Mouse (Mus musculus) hindbrain, embryonic 15.5 days (tissue): Measurements from ENCODE around the gene Fbxl18. TPM values are rescaled to one million over a fixed set of nuclear protein-coding genes. Genes with fewer than 3 reads are reported as not detected.
A peak's percentile ranks its signal among the peaks of the same experiment; 100 is the strongest.

Experiments
- ATAC-seq: fragments of 200-750 bp; cut with Nextera tagmentation; 2 replicates; pipeline ENCODE4 v1.8.0; 2017; ENCODE audit warnings: low read depth, moderate number of reproducible peaks, moderate TSS enrichment; ENCODE audit not compliant: low FRiP score
- H3K27ac ChIP-seq: fragments of 300-500 bp; sonication (generic); replicated peaks from 2 replicates; pipeline ENCODE4 v1.5.1; 2015; ENCODE audit warnings: mild to moderate bottlenecking, inconsistent platforms
- H3K27me3 ChIP-seq: fragments of 300-500 bp; sonication (generic); 2 replicates; pipeline ENCODE4 v1.6.1; 2015; ENCODE audit warnings: control low read depth, inconsistent platforms
- H3K36me3 ChIP-seq: fragments of 300-500 bp; sonication (generic); 2 replicates; pipeline ENCODE4 v1.6.1; 2015; ENCODE audit warnings: control low read depth, inconsistent platforms
- H3K4me1 ChIP-seq: fragments of 300-500 bp; sonication (generic); replicated peaks from 2 replicates; pipeline ENCODE4 v1.6.1; 2015; ENCODE audit warnings: control low read depth, inconsistent platforms
- H3K4me2 ChIP-seq: fragments of 300-500 bp; sonication (generic); 2 replicates; pipeline ENCODE4 v1.6.1; 2015; ENCODE audit warnings: moderate library complexity, mild to moderate bottlenecking, inconsistent platforms
- H3K4me3 ChIP-seq: fragments of 300-500 bp; sonication (generic); 2 replicates; pipeline ENCODE4 v1.5.1; 2015; ENCODE audit warnings: mild to moderate bottlenecking, inconsistent platforms
- H3K9ac ChIP-seq: fragments of 300-500 bp; sonication (generic); 2 replicates; pipeline ENCODE4 v1.6.1; 2015; ENCODE audit warnings: inconsistent platforms
- H3K9me3 ChIP-seq: fragments of 300-500 bp; sonication (generic); 2 replicates; pipeline ENCODE4 v1.6.1; 2016; ENCODE audit warnings: control low read depth, inconsistent platforms
- WGBS: fragments of 180-500 bp; shearing (Covaris S2); methylation state at CpG from one replicate; pipeline ENCODE4 v1.1.7; 2015; 5-methylcytosine and 5-hydroxymethylcytosine counted together
- polyA plus RNA-seq: library from polyadenylated mRNA; unstranded; fragments of >200 nt; fragmentation: Nextera tagmentation; extraction: Ambion mirVana; gene quantifications from 2 replicates; pipeline ENCODE4 v1.2.1, GENCODE M21; 2015

The Fbxl18 gene
- polyA plus RNA-seq, 1 experiment from 2014 or later, result 30.3 TPM

- peak overlapping the region; percentile 87 for H3K4me3 ChIP-seq
- H3K4me2 ChIP-seq, result peak overlapping the region; percentile 86
- 73% methylated on average over 14 of the region's 14 CpGs for WGBS
- peak overlapping the region; percentile 100 for H3K9ac ChIP-seq
- H3K27ac ChIP-seq, result peak overlapping the region; percentile 57
- H3K4me1 ChIP-seq, result peaks cover 54% of the 10 kb centered on the region
- peaks cover 60% of the 10 kb centered on the region for H3K36me3 ChIP-seq
- no peaks in the 10 kb centered on the region for H3K9me3 ChIP-seq
- ATAC-seq, result no peak
- H3K27me3 ChIP-seq, result no peaks in the 10 kb centered on the region
These were observed 8.4 kb upstream of the Fbxl18 start for GRCm38 (mm10) chr5:142903470-142904207.

GRCm38 (mm10) chr5:142902506-142903314 lies 7.5 kb upstream of the Fbxl18 start:
- Histone ChIP-seq H3K9ac (peak overlapping the region; percentile 12; the same call in 1 of the 2 replicates), H3K27ac (peak overlapping the region; percentile 57), H3K36me3 (peaks cover 60% of the 10 kb centered on the region), H3K4me2 (peak overlapping the region; percentile 86), H3K9me3 (no peaks in the 10 kb centered on the region), H3K4me3 (peak overlapping the region; percentile 5; the same call in 1 of the 2 replicates), H3K4me1 (peaks cover 45% of the 10 kb centered on the region), H3K27me3 (no peaks in the 10 kb centered on the region)
- 62% methylated on average over 5 of the region's 5 CpGs for WGBS
- ATAC-seq, result no peak

- Histone ChIP-seq H3K36me3 (peaks cover 60% of the 10 kb centered on the region), H3K4me1 (peaks cover 38% of the 10 kb centered on the region), H3K27ac (peak overlapping the region; percentile 57), H3K4me3 (0 out of 2 replicates have a peak overlapping the region, but pooled peaks have one; percentile 5), H3K9me3 (no peaks in the 10 kb centered on the region), H3K4me2 (0 out of 2 replicates have a peak overlapping the region, but pooled peaks have one; percentile 86), H3K27me3 (no peaks in the 10 kb centered on the region), H3K9ac (peak overlapping the region; percentile 12; the same call in 1 of the 2 replicates)
- ATAC-seq, result no peak
- WGBS, result 65% methylated on average over 4 of the region's 4 CpGs
These were observed 6.8 kb upstream of the Fbxl18 start for GRCm38 (mm10) chr5:142901846-142902505.

- H3K4me1 ChIP-seq, result peaks cover 37% of the 10 kb centered on the region
- no peak overlapping the region for H3K4me2 ChIP-seq
- peaks cover 60% of the 10 kb centered on the region for H3K36me3 ChIP-seq
- H3K27me3 ChIP-seq, result no peaks in the 10 kb centered on the region
- no peak for ATAC-seq
- peak overlapping the region; percentile 57 for H3K27ac ChIP-seq
- H3K9ac ChIP-seq, result no peak overlapping the region
- no peak overlapping the region for H3K4me3 ChIP-seq
- WGBS, result 77% methylated on average over 7 of the region's 7 CpGs
- H3K9me3 ChIP-seq, result no peaks in the 10 kb centered on the region
These were observed 6.2 kb upstream of the Fbxl18 start for GRCm38 (mm10) chr5:142901355-142901802.

- 89% methylated on average over 7 of the region's 7 CpGs for WGBS
- ATAC-seq, result no peak
- H3K4me3 ChIP-seq, result no peak overlapping the region
- no peaks in the 10 kb centered on the region for H3K27me3 ChIP-seq
- peaks cover 45% of the 10 kb centered on the region for H3K4me1 ChIP-seq
- no peak overlapping the region for H3K27ac ChIP-seq
- H3K4me2 ChIP-seq, result no peak overlapping the region
- no peaks in the 10 kb centered on the region for H3K9me3 ChIP-seq
- peaks cover 60% of the 10 kb centered on the region for H3K36me3 ChIP-seq
- H3K9ac ChIP-seq, result no peak overlapping the region
These were observed 5.4 kb upstream of the Fbxl18 start for GRCm38 (mm10) chr5:142900651-142901050.

GRCm38 (mm10) chr5:142899932-142900533 lies 4.8 kb upstream of the Fbxl18 start:
- Histone ChIP-seq H3K27me3 (no peaks in the 10 kb centered on the region), H3K4me1 (peaks cover 48% of the 10 kb centered on the region), H3K27ac (no peak overlapping the region), H3K36me3 (peaks cover 56% of the 10 kb centered on the region), H3K9ac (no peak overlapping the region), H3K4me3 (no peak overlapping the region), H3K4me2 (no peak overlapping the region), H3K9me3 (no peaks in the 10 kb centered on the region)
- ATAC-seq, result no peak
- WGBS, result 88% methylated on average over 5 of the region's 5 CpGs

GRCm38 (mm10) chr5:142899057-142899601 lies 3.9 kb upstream of the Fbxl18 start:
- Histone ChIP-seq H3K36me3 (peaks cover 47% of the 10 kb centered on the region), H3K4me3 (no peak overlapping the region), H3K4me2 (no peak overlapping the region), H3K27me3 (no peaks in the 10 kb centered on the region), H3K27ac (no peak overlapping the region), H3K4me1 (peaks cover 46% of the 10 kb centered on the region), H3K9ac (no peak overlapping the region), H3K9me3 (no peaks in the 10 kb centered on the region)
- WGBS, result 88% methylated on average over 9 of the region's 9 CpGs
- ATAC-seq, result no peak

- Histone ChIP-seq H3K4me1 (peaks cover 47% of the 10 kb centered on the region), H3K27ac (no peak overlapping the region), H3K36me3 (peaks cover 41% of the 10 kb centered on the region), H3K9me3 (no peaks in the 10 kb centered on the region), H3K9ac (no peak overlapping the region), H3K27me3 (no peaks in the 10 kb centered on the region), H3K4me2 (no peak overlapping the region), H3K4me3 (no peak overlapping the region)
- 85% methylated on average over 4 of the region's 4 CpGs for WGBS
- ATAC-seq, result no peak
These were observed 3.1 kb upstream of the Fbxl18 start for GRCm38 (mm10) chr5:142898316-142898715.

GRCm38 (mm10) chr5:142897568-142898248 lies 2.5 kb upstream of the Fbxl18 start:
- H3K27me3 ChIP-seq, result no peaks in the 10 kb centered on the region
- 93% methylated on average over 7 of the region's 7 CpGs for WGBS

GRCm38 (mm10) chr5:142896713-142897112 lies 1.5 kb upstream of the Fbxl18 start:
- Histone ChIP-seq H3K4me3 (no peak overlapping the region), H3K36me3 (peaks cover 25% of the 10 kb centered on the region), H3K9me3 (no peaks in the 10 kb centered on the region), H3K27ac (no peak overlapping the region), H3K4me1 (peaks cover 33% of the 10 kb centered on the region), H3K4me2 (no peak overlapping the region), H3K9ac (no peak overlapping the region), H3K27me3 (no peaks in the 10 kb centered on the region)
- ATAC-seq, result no peak
- 95% methylated on average over 5 of the region's 5 CpGs for WGBS

More at GRCm38 (mm10) chr5:142897568-142898248, 2.5 kb upstream of the Fbxl18 start:
- no peaks in the 10 kb centered on the region for H3K9me3 ChIP-seq
- no peak overlapping the region for H3K4me3 ChIP-seq
- no peak overlapping the region for H3K27ac ChIP-seq
- H3K9ac ChIP-seq, result no peak overlapping the region
- H3K4me2 ChIP-seq, result no peak overlapping the region
- no peak for ATAC-seq
- peaks cover 35% of the 10 kb centered on the region for H3K36me3 ChIP-seq
- H3K4me1 ChIP-seq, result peaks cover 43% of the 10 kb centered on the region

GRCm38 (mm10) chr5:142896192-142896591 lies 971 bp upstream of the Fbxl18 start:
- 80% methylated on average over 10 of the region's 10 CpGs for WGBS
- no peak overlapping the region for H3K9ac ChIP-seq
- H3K4me2 ChIP-seq, result peak overlapping the region; percentile 92; the same call in 1 of the 2 replicates

More at GRCm38 (mm10) chr5:142896192-142896591, 971 bp upstream of the Fbxl18 start:
- Histone ChIP-seq H3K36me3 (peaks cover 20% of the 10 kb centered on the region), H3K27ac (no peak overlapping the region), H3K9me3 (no peaks in the 10 kb centered on the region), H3K27me3 (no peaks in the 10 kb centered on the region), H3K4me3 (no peak overlapping the region), H3K4me1 (peaks cover 29% of the 10 kb centered on the region)
- ATAC-seq, result no peak
